Mouse (Mus musculus): ENCODE data around the gene Nars2.
A peak's percentile ranks its signal among the peaks of the same experiment; 100 is the strongest.
"Not testable (repeated sequence)": the region's sequence is repeated elsewhere in the genome, so short reads cannot be mapped to it uniquely, and the experiment has no call there.

Gene Nars2

GRCm38 (mm10) chr7:96951281-96952051, at the start of gene Nars2:
TSS of gene Nars2 (plus strand) at chr7:96951505.
- peak; percentile 77 to 86 for DNase-seq (ENCODE audit: low spot score in 2 of 2)

- no peak for DNase-seq (ENCODE audit: low spot score in 2 of 2)
Observed at GRCm38 (mm10) chr7:96902183-96902582, 49.1 kb upstream of the Nars2 start.

- no peak for DNase-seq (ENCODE audit: low spot score in 2 of 2)
Observed at GRCm38 (mm10) chr7:96903088-96903985, 48.0 kb upstream of the Nars2 start.

DNA sequence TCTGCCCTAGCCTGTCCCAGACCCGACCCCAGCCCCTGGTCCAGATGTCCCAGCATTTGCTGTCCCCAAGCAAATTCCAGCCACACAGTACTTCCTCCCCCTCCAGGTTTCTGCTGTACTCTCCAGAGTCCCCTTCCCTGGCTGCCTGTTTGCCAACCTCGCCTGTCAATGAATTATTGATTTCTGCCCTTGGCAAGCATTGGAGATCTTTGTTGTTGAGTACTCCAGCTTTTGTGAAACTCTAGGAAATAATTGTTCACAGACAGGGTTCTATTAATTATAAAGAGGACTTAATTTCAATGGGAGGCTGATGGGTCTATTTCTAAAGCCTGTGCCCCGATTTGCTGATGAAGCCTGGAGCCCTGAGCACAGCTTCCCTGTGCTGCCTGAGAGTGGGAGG, 46.9 kb upstream of the Nars2 start:
- DNase-seq (ENCODE audit: low spot score in 2 of 2), result no peak

DNA sequence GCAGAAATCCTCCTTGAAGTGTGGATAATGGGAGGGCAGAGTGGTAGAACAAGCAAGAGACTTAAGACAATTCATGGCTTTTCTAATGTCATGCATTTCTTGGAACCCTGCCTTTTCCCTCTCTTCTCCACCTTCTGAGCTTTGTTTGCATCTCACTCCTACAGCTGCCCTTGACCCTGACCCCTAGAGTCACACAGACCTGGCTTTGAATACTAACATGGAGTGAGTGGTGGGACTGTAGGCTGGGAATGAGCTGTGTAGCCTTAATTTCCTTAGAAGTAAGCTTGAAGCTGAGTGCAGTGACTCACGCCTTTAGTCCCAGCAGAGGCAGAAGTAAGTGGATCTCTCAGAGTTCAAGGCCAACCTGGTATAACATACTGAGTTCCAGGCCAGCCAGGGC, 46.4 kb upstream of the Nars2 start:
- DNase-seq (ENCODE audit: low spot score in 2 of 2), result no peak

DNA sequence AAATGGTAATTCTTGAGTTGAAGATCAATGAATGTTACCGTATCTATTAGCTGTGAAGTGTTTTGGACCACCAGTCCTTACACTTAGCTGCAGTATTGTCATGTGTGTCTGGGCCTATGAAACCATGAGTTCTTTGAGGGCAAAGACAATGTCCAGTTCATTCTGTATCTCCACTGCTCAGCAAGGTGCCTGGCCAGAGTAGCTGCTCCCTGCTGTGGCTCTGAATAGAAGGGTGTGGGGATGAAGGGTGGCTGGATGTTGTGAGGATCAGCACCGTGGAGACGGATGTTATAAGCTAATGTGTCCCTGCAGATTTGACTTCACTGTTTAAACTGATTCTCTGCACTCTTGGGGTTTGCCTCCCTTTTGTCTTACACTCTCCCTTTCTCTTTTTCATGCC, 45.9 kb upstream of the Nars2 start:
- no peak for DNase-seq (ENCODE audit: low spot score in 2 of 2)

GRCm38 (mm10) chr7:96906216-96906615, 45.1 kb upstream of the Nars2 start:
- no peak for DNase-seq (ENCODE audit: low spot score in 2 of 2)

- no peak for DNase-seq (ENCODE audit: low spot score in 2 of 2)
Observed at GRCm38 (mm10) chr7:96907971-96908680, 43.2 kb upstream of the Nars2 start.

GRCm38 (mm10) chr7:96909856-96910255, 41.4 kb upstream of the Nars2 start:
- no peak for DNase-seq (ENCODE audit: low spot score in 2 of 2)

DNA sequence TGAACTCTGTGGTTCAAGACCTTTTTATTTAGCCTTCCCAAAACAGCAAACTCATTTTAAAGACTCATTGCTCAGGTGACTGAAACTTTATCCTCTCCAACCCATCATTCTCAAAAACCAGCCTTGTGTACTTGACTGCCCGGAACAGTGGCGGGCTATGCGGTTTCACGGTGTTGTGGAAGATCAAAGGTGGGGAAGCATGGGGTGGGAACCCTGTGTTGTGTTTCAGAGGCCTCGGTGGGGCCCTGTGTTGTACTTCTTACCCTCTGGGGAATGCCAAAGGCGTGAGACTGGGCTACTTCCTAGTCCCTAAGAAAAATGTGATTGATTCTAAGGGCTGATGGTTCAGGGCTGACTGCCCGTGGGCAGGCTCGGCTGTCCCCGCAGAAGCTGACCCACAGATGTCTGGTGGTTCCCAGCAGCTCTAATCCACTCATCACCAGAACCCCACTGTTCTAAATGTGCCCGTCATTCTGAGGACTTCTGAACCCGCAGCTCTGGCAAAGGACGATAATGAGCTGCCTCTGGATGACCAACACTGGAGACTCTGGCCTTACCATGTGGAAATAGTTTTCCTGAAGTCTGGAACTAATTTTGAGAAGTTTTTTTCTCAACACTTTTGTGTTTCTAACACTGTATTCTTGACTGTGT, 40.9 kb upstream of the Nars2 start:
- DNase-seq (ENCODE audit: low spot score in 2 of 2), result no peak

DNA sequence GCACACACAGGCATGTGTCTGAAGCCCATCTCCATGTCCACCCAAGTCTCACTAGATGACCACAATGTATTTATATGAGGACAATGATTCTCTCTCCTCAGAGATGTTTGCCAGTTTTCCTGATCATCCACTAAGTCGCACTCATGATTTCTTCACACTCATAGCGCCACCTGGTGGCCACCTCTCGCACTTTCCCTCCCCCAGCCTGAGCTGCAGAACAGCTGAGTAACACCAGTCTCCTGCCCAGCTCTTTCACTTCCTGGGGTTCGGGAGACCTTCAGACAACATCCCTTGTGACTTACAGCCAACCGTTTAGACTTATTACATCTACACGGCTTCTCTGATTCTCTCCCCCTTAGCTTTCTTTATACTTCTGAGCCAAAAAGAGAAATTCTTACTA, 37.3 kb upstream of the Nars2 start:
- DNase-seq (ENCODE audit: low spot score in 2 of 2), result peak; percentile 43 to 77

- peak in 1 of 2 experiments; percentile 68 for DNase-seq (ENCODE audit: low spot score in 2 of 2)
Observed at GRCm38 (mm10) chr7:96915452-96916105, 35.7 kb upstream of the Nars2 start.

GRCm38 (mm10) chr7:96920447-96921095, 30.7 kb upstream of the Nars2 start:
- DNase-seq (ENCODE audit: low spot score in 2 of 2), result no peak

- no peak for DNase-seq (ENCODE audit: low spot score in 2 of 2)
Observed at GRCm38 (mm10) chr7:96922927-96923326, 28.4 kb upstream of the Nars2 start.

- DNase-seq (ENCODE audit: low spot score in 2 of 2), result no peak
Observed at GRCm38 (mm10) chr7:96943715-96944377, 7.5 kb upstream of the Nars2 start.

- not testable (repeated sequence) for DNase-seq (ENCODE audit: low spot score in 2 of 2)
Observed at GRCm38 (mm10) chr7:96946501-96946900, 4.8 kb upstream of the Nars2 start.

GRCm38 (mm10) chr7:96952094-96952493, 789 bp downstream of the Nars2 start:
- no peak for DNase-seq (ENCODE audit: low spot score in 2 of 2)

DNA sequence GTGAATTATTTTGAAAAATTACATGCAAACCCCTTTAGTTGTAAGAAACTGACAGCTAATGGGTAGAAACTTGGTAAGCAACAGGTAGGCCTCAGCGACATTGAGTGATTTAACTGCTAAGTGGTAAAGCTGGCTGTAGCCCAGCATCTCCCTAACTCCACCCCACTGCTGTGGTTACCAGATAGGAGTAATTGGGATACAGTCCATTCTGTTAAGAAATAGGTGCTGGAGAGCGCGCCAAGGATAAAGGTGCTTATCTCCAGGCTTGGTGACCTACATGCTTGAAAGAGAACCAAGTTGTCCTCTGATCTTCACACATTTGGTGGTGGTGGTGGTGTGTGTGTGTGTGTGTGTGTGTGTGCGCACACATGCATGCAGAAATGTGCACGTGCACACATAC, 7.9 kb downstream of the Nars2 start:
- DNase-seq (ENCODE audit: low spot score in 2 of 2), result no peak

DNA sequence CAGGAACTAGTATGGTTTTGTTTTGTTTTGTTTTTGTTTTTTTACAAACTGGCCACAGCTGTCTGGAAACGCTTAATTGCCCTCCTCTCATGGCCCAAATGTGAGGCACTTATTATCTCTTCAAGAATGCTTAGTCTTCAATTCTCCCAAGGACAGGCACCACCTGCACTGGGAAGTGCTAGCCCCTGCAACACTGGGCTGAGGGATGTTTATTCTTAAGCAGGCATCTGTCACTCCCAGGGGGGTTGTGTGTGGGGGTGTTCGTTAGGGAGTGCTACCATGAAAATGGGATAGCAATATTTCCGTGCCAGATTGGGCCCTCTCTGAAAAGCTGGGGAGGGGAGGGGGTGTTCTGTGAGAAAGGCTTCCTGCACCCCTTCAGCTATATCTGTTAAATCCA, 15.9 kb downstream of the Nars2 start:
- no peak for DNase-seq (ENCODE audit: low spot score in 2 of 2)

DNA sequence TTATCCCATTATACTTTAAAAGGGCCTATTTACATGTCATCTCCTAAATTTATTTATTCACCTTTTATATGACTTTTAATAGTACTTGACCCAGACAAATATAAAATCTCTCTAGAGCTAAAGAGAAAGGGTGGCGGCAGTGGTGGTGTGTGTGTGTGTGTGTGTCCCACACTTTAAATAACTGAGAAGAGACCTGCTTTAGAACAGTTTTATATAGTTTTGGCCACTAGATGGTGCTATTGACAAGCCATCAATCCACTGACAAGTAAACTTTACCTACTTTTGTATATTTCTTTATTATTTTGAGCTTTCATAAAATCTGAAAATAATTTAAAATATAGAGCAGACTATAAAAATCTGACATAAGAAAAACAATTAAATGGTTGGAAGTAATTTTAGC, 19.1 kb downstream of the Nars2 start:
- peak in 1 of 2 experiments; percentile 53 for DNase-seq (ENCODE audit: low spot score in 2 of 2)

Data from thymus, postnatal 10 days (tissue).